Mouse (Mus musculus): Measurements from ENCODE around the gene Rapgef4.

Rapgef4 gene

GRCm38 (mm10) chr2:72079110-72079509 lies 98.1 kb downstream of the Rapgef4 start:
- DNase-seq: no peak

- DNase-seq: no peak
Observed at GRCm38 (mm10) chr2:72082846-72083245, 101.8 kb downstream of the Rapgef4 start.

- no peak for DNase-seq
Observed at GRCm38 (mm10) chr2:72088886-72089285, 107.8 kb downstream of the Rapgef4 start.

- DNase-seq: no peak
Observed at GRCm38 (mm10) chr2:72090061-72090460, 109.0 kb downstream of the Rapgef4 start.

GRCm38 (mm10) chr2:72092046-72092445 lies 111.0 kb downstream of the Rapgef4 start:
- no peak for DNase-seq

- no peak for DNase-seq
Observed at GRCm38 (mm10) chr2:72093402-72094037, 112.5 kb downstream of the Rapgef4 start.

GRCm38 (mm10) chr2:72094038-72094437 lies 113.0 kb downstream of the Rapgef4 start:
- no peak for DNase-seq

GRCm38 (mm10) chr2:72094446-72094845 lies 113.4 kb downstream of the Rapgef4 start:
- DNase-seq: no peak

- DNase-seq: no peak
Observed at GRCm38 (mm10) chr2:72095002-72095401, 114.0 kb downstream of the Rapgef4 start.

GRCm38 (mm10) chr2:72096345-72096744 lies 115.3 kb downstream of the Rapgef4 start:
- DNase-seq: no peak

GRCm38 (mm10) chr2:72098366-72098765 lies 117.3 kb downstream of the Rapgef4 start:
- no peak for DNase-seq

GRCm38 (mm10) chr2:72104604-72105003 lies 123.6 kb downstream of the Rapgef4 start:
- DNase-seq: no peak

GRCm38 (mm10) chr2:72107525-72108180 lies 126.6 kb downstream of the Rapgef4 start:
- no peak for DNase-seq

GRCm38 (mm10) chr2:72108448-72109312 lies 127.6 kb downstream of the Rapgef4 start:
- no peak for DNase-seq

GRCm38 (mm10) chr2:72110404-72110803 lies 129.4 kb downstream of the Rapgef4 start:
- no peak for DNase-seq

- DNase-seq: no peak
Observed at GRCm38 (mm10) chr2:72113716-72114115, 132.7 kb downstream of the Rapgef4 start.

GRCm38 (mm10) chr2:72114148-72114559 lies 133.1 kb downstream of the Rapgef4 start:
- DNase-seq: no peak

- peak; percentile 29 for DNase-seq
Observed at GRCm38 (mm10) chr2:72116103-72116502, 135.1 kb downstream of the Rapgef4 start.

- peak; percentile 35 for DNase-seq
Observed at GRCm38 (mm10) chr2:72116698-72117097, 135.7 kb downstream of the Rapgef4 start.

GRCm38 (mm10) chr2:72117138-72118011 lies 136.3 kb downstream of the Rapgef4 start:
- no peak for DNase-seq

GRCm38 (mm10) chr2:72120211-72120610 lies 139.2 kb downstream of the Rapgef4 start:
- DNase-seq: no peak

- DNase-seq: no peak
Observed at GRCm38 (mm10) chr2:72122410-72123223, 141.6 kb downstream of the Rapgef4 start.
